ENCODE assay signal across 11 mouse cellular contexts in the genomic region with DNA sequence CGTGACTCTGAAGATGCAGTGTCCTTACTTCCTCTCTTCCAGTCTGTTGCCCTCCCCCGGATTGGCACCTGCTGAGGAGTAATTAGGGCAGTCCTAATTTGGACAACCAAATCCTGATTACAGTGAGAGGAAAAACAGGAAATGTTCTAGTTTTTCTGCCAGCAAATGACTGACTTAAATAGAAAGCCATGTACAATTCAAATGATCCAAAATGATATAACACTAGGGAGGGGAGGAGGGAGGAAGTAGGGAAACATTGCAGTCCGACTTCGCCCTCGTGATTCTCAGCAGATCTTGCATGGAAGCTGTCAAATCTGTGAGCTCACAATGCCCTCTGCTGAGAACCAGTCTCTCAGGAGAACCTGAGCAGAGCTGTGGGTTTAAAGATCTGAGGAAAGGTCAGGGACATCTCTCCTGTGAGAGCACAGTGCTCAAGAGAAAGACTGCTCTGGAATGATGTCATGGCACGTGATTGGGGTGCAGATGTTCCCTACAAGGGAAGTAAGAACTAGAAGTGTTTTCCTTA.
DNase-seq lines count a peak whose midpoint lies in the region; ATAC-seq and TF ChIP-seq lines count a peak whose summit lies in the region.
"Had no signal": no experiment of that assay in that cellular context is flagged by ENCODE, and none has a peak within 500 bp of the region (broad histone marks: within the 10 kb centered on the region; RNA-seq: fewer than 3 reads in every experiment).

No protein-coding gene starts in this region.

- 61% methylated on average over 6 of the region's 6 CpGs for WGBS in hindbrain, embryonic 16.5 days
- WGBS in hindbrain, embryonic 10.5 days = 85% methylated on average over 6 of the region's 6 CpGs
- 79% methylated on average over 6 of the region's 6 CpGs for WGBS in hindbrain, embryonic 11.5 days
- WGBS in intestine, postnatal 0 days = 67% methylated on average over 6 of the region's 6 CpGs

- no peak overlapping the region for H3K9ac ChIP-seq in hindbrain, embryonic 16.5 days (ENCODE audit: low read depth, low read length)
- H3K9ac ChIP-seq in hindbrain, embryonic 11.5 days (ENCODE audit: low read depth, low read length) = no peak overlapping the region
- H3K9ac ChIP-seq in intestine, postnatal 0 days (ENCODE audit: low read depth, low read length) = no peak overlapping the region
- H3K9ac ChIP-seq: liver, embryonic 15.5 days; stomach, embryonic 15.5 days had no signal

- H3K9me3 ChIP-seq in hindbrain, embryonic 16.5 days (ENCODE audit: control insufficient read depth, low read length) = no peaks in the 10 kb centered on the region
- no peaks in the 10 kb centered on the region for H3K9me3 ChIP-seq in hindbrain, embryonic 10.5 days
- no peaks in the 10 kb centered on the region for H3K9me3 ChIP-seq in hindbrain, embryonic 11.5 days (ENCODE audit: control insufficient read depth, low read length)
- H3K9me3 ChIP-seq in intestine, postnatal 0 days (ENCODE audit: control insufficient read depth) = no peaks in the 10 kb centered on the region
- H3K9me3 ChIP-seq: liver, embryonic 15.5 days; stomach, embryonic 15.5 days had no signal

- no peak overlapping the region for H3K4me3 ChIP-seq in hindbrain, embryonic 16.5 days (ENCODE audit: low read length)
- no peak overlapping the region for H3K4me3 ChIP-seq in hindbrain, embryonic 10.5 days
- H3K4me3 ChIP-seq in hindbrain, embryonic 11.5 days (ENCODE audit: low read depth, low read length) = no peak overlapping the region
- no peak overlapping the region for H3K4me3 ChIP-seq in intestine, postnatal 0 days (ENCODE audit: low read depth, low read length)
- H3K4me3 ChIP-seq: erythroblast, embryonic 14.5 days; liver, embryonic 15.5 days; stomach, embryonic 15.5 days had no signal

- H3K4me2 ChIP-seq in hindbrain, embryonic 16.5 days (ENCODE audit: low read length) = no peak overlapping the region
- no peak overlapping the region for H3K4me2 ChIP-seq in hindbrain, embryonic 11.5 days (replicated peaks; ENCODE audit: low read depth, low read length)
- H3K4me2 ChIP-seq in intestine, postnatal 0 days (replicated peaks; ENCODE audit: low read depth) = no peak overlapping the region
- H3K4me2 ChIP-seq: liver, embryonic 15.5 days; stomach, embryonic 15.5 days had no signal

- no peak overlapping the region for H3K27ac ChIP-seq in hindbrain, embryonic 16.5 days (ENCODE audit: low read depth, low read length)
- no peak overlapping the region for H3K27ac ChIP-seq in hindbrain, embryonic 10.5 days
- no peak overlapping the region for H3K27ac ChIP-seq in hindbrain, embryonic 11.5 days (ENCODE audit: low read depth, low read length)
- no peak overlapping the region for H3K27ac ChIP-seq in intestine, postnatal 0 days (ENCODE audit: low read depth, low read length)
- H3K27ac ChIP-seq: liver, embryonic 15.5 days; stomach, embryonic 15.5 days had no signal

- no peaks in the 10 kb centered on the region for H3K36me3 ChIP-seq in hindbrain, embryonic 16.5 days (ENCODE audit: control insufficient read depth, insufficient read depth, low read length)
- no peaks in the 10 kb centered on the region for H3K36me3 ChIP-seq in hindbrain, embryonic 10.5 days
- H3K36me3 ChIP-seq in hindbrain, embryonic 11.5 days (ENCODE audit: control insufficient read depth, insufficient read depth, low read length) = no peaks in the 10 kb centered on the region
- no peaks in the 10 kb centered on the region for H3K36me3 ChIP-seq in intestine, postnatal 0 days (ENCODE audit: control insufficient read depth, insufficient read depth)
- H3K36me3 ChIP-seq: liver, embryonic 15.5 days; stomach, embryonic 15.5 days had no signal

- H3K27me3 ChIP-seq in hindbrain, embryonic 16.5 days (replicated peaks; ENCODE audit: control insufficient read depth, insufficient read depth, low read length) = no peaks in the 10 kb centered on the region
- H3K27me3 ChIP-seq in hindbrain, embryonic 10.5 days (ENCODE audit: insufficient read depth, poor library complexity, severe bottlenecking) = no peaks in the 10 kb centered on the region
- no peaks in the 10 kb centered on the region for H3K27me3 ChIP-seq in hindbrain, embryonic 11.5 days (ENCODE audit: control insufficient read depth, insufficient read depth, low read length)
- H3K27me3 ChIP-seq in intestine, postnatal 0 days (replicated peaks; ENCODE audit: control insufficient read depth, insufficient read depth, low read length) = no peaks in the 10 kb centered on the region
- H3K27me3 ChIP-seq: liver, embryonic 15.5 days; stomach, embryonic 15.5 days had no signal

- H3K4me1 ChIP-seq in hindbrain, embryonic 16.5 days (ENCODE audit: control insufficient read depth, insufficient read depth, low read depth, low read length) = no peaks in the 10 kb centered on the region
- peaks cover 12% of the 10 kb centered on the region; the same call in 1 of the 2 replicates for H3K4me1 ChIP-seq in hindbrain, embryonic 10.5 days (replicated peaks)
- H3K4me1 ChIP-seq in hindbrain, embryonic 11.5 days (replicated peaks; ENCODE audit: control insufficient read depth, insufficient read depth, low read length) = no peaks in the 10 kb centered on the region
- H3K4me1 ChIP-seq in intestine, postnatal 0 days (replicated peaks; ENCODE audit: control insufficient read depth, insufficient read depth, low read length) = no peaks in the 10 kb centered on the region
- H3K4me1 ChIP-seq: liver, embryonic 15.5 days; stomach, embryonic 15.5 days had no signal

- ATAC-seq in hindbrain, embryonic 16.5 days = 0 out of 2 replicates have a peak, but pooled peaks have one; percentile 17
- ATAC-seq in inflammation-experienced regulatory T-cells, adult 6 months = no peak
- no peak for ATAC-seq in hindbrain, embryonic 11.5 days (ENCODE audit: low FRiP score)
- no peak for ATAC-seq in intestine, postnatal 0 days

- TF ChIP-seq CTCF in intestine, postnatal 0 days (IDR thresholded peaks at IDR 0.05; ENCODE audit: low read depth) = no peak

- DNase-seq in hindbrain, embryonic 10.5 days (ENCODE audit: low spot score) = no peak
- peak; percentile 34 for DNase-seq in adrenal gland, postnatal 10 days
- peak; percentile 26 to 42 for DNase-seq in frontal cortex, postnatal 10 days (ENCODE audit: low spot score in 2 of 2)
- peak; percentile 31 to 57 for DNase-seq in left cerebral cortex, adult 18-20 months (ENCODE audit: low spot score in 2 of 2)
- no peak for DNase-seq in hindbrain, embryonic 11.5 days (ENCODE audit: low spot score)

Comparison
In these comparisons a context has a peak if more than half of its experiments do, and no peak if none do; other contexts are left out.
1. DNase-seq: peak in adrenal gland, postnatal 10 days (single experiment), frontal cortex, postnatal 10 days (2 of 2) and left cerebral cortex, adult 18-20 months (2 of 2); none in hindbrain, embryonic 10.5 days (single experiment) and hindbrain, embryonic 11.5 days (single experiment).